Mouse (Mus musculus) olfactory bulb, adult 2 months (tissue): ENCODE results near the gene Syt6. TPM values are rescaled to one million over a fixed set of nuclear protein-coding genes. Genes with fewer than 3 reads are reported as not detected.

Experiments used
- H3K27ac ChIP-seq: fragments of 200-500 bp; 2 replicates; pipeline ENCODE4 v1.5.1; 2012; ENCODE audit warnings: low read depth, low read length; ENCODE audit not compliant: insufficient read depth
- H3K4me1 ChIP-seq: fragments of 200-500 bp; 2 replicates; pipeline ENCODE4 v1.6.1; 2012; ENCODE audit warnings: low read length; ENCODE audit not compliant: control insufficient read depth, insufficient read depth
- H3K4me3 ChIP-seq: fragments of 200-500 bp; 2 replicates; pipeline ENCODE4 v1.5.1; 2012; ENCODE audit warnings: mild to moderate bottlenecking, low read depth, low read length, moderate library complexity; ENCODE audit not compliant: insufficient read depth
- CTCF ChIP-seq: fragments of 200-500 bp; IDR thresholded peaks from 2 replicates; pipeline ENCODE4 v1.5.1; 2012; ENCODE audit warnings: low read depth, mild to moderate bottlenecking, low read length, moderate library complexity; ENCODE audit not compliant: insufficient read depth
- POLR2A ChIP-seq: fragments of 200-500 bp; IDR thresholded peaks from 2 replicates; pipeline ENCODE4 v1.6.1; 2012; ENCODE audit warnings: mild to moderate bottlenecking, low read depth, low read length, moderate library complexity; ENCODE audit not compliant: insufficient read depth
- WGBS: fragments of 180-500 bp; shearing (Covaris S2); methylation state at CpG from one replicate; pipeline ENCODE4 v1.1.7; 2018; 5-methylcytosine and 5-hydroxymethylcytosine counted together
- polyA plus RNA-seq: library from polyadenylated mRNA; stranded (reverse); fragments of >200 nt; gene quantifications from 2 replicates; pipeline ENCODE4 v1.2.4, GENCODE M21; 2012; ENCODE audit warnings: low replicate concordance; ENCODE audit not compliant: missing spikeins, insufficient read depth, insufficient read length

Syt6 gene
- polyA plus RNA-seq, 1 experiment, result 104 TPM

DNA sequence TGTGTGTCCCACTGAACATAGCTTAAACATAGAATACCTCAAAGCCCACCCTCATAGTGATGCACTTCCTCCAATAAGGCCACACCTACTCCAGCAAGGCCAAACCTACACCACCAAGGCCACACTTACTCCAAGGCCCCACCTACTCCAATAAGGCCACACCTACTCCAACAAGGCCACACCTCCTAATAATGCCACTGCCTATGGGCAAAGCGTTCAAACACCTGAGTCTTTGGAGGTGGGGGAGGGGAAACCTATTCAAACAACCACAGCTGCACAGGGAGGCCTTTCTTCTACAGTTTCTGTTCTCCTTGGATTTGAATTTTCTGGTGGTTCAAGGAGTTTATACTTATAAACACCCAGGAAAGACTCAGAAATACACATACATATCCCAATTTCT lies 114.0 kb downstream of the Syt6 start:
- TF ChIP-seq CTCF (no peak), POLR2A (no peak)
- H3K4me3 ChIP-seq, result no peak overlapping the region
- peaks cover under 1% of the 10 kb centered on the region; the same call in 1 of the 2 replicates for H3K4me1 ChIP-seq
- no peak overlapping the region for H3K27ac ChIP-seq
- WGBS, result 91% methylated on average over 1 of the region's 1 CpGs

GRCm38 (mm10) chr3:103690506-103690905 lies 115.5 kb downstream of the Syt6 start:
- Histone ChIP-seq H3K4me1 (no peaks in the 10 kb centered on the region), H3K27ac (no peak overlapping the region), H3K4me3 (no peak overlapping the region)
- WGBS, result 84% methylated on average over 3 of the region's 3 CpGs
- no peak for TF ChIP-seq CTCF
- TF ChIP-seq POLR2A, result no peak

Other genes starting within 250 kb of the Syt6 start
- gene Atg4a-ps, start 70.8 kb downstream of the Syt6 start, polyA plus RNA-seq, result not detected in 2 replicates
- not detected in 2 replicates for gene Olfml3, start 162.8 kb downstream of the Syt6 start, polyA plus RNA-seq
- not detected in 2 replicates for gene Gm10964, start 164.1 kb downstream of the Syt6 start, polyA plus RNA-seq
- 438 TPM in 1 of 2 replicates, not detected in the other for gene Hipk1, start 216.3 kb downstream of the Syt6 start, polyA plus RNA-seq
- not detected in 2 replicates for gene Dclre1b, start 234.2 kb downstream of the Syt6 start, polyA plus RNA-seq
- gene Ap4b1, start 234.3 kb downstream of the Syt6 start, polyA plus RNA-seq, result not detected in 2 replicates
- gene Gm43064, start 234.3 kb downstream of the Syt6 start, polyA plus RNA-seq, result not detected in 2 replicates